Mouse (Mus musculus): ENCODE results near the gene Smarcc1.
A peak's percentile ranks its signal among the peaks of the same experiment; 100 is the strongest.
"Not testable (repeated sequence)": the region's sequence is repeated elsewhere in the genome, so short reads cannot be mapped to it uniquely, and the experiment has no call there.

Gene Smarcc1

GRCm38 (mm10) chr9:110116977-110117778, at the start of gene Smarcc1:
Gene Smarcc1, plus strand, starts transcription at chr9:110117708.
- DNase-seq: peak; percentile 93

- no peak for DNase-seq
Measured at GRCm38 (mm10) chr9:110068745-110069144, 48.8 kb upstream of the Smarcc1 start.

- peak; percentile 30 for DNase-seq
Measured at GRCm38 (mm10) chr9:110070358-110070757, 47.1 kb upstream of the Smarcc1 start.

- DNase-seq: no peak
Measured at GRCm38 (mm10) chr9:110071011-110071410, 46.5 kb upstream of the Smarcc1 start.

- DNase-seq: peak; percentile 80
Measured at GRCm38 (mm10) chr9:110071843-110072242, 45.7 kb upstream of the Smarcc1 start.

GRCm38 (mm10) chr9:110076468-110076867, 41.0 kb upstream of the Smarcc1 start:
- not testable (repeated sequence) for DNase-seq

GRCm38 (mm10) chr9:110081066-110081465, 36.4 kb upstream of the Smarcc1 start:
- no peak for DNase-seq

- peak; percentile 26 for DNase-seq
Measured at GRCm38 (mm10) chr9:110084201-110084964, 33.1 kb upstream of the Smarcc1 start.

- DNase-seq: no peak
Measured at GRCm38 (mm10) chr9:110085693-110086092, 31.8 kb upstream of the Smarcc1 start.

GRCm38 (mm10) chr9:110093303-110093702, 24.2 kb upstream of the Smarcc1 start:
- DNase-seq: no peak

GRCm38 (mm10) chr9:110094761-110095160, 22.7 kb upstream of the Smarcc1 start:
- no peak for DNase-seq

- DNase-seq: no peak
Measured at GRCm38 (mm10) chr9:110097791-110098190, 19.7 kb upstream of the Smarcc1 start.

- peak; percentile 93 for DNase-seq
Measured at GRCm38 (mm10) chr9:110100627-110101600, 16.6 kb upstream of the Smarcc1 start.

- no peak for DNase-seq
Measured at GRCm38 (mm10) chr9:110116353-110116976, 1.0 kb upstream of the Smarcc1 start.

GRCm38 (mm10) chr9:110117779-110118139, 251 bp downstream of the Smarcc1 start, which contains the start of gene Dhx30:
Gene Dhx30, minus strand, starts transcription at chr9:110117830.
- no peak for DNase-seq

GRCm38 (mm10) chr9:110118249-110118648, 741 bp downstream of the Smarcc1 start:
- no peak for DNase-seq

GRCm38 (mm10) chr9:110121424-110121823, 3.9 kb downstream of the Smarcc1 start:
- no peak for DNase-seq

GRCm38 (mm10) chr9:110123322-110123721, 5.8 kb downstream of the Smarcc1 start:
- no peak for DNase-seq

GRCm38 (mm10) chr9:110124008-110124540, 6.6 kb downstream of the Smarcc1 start:
- not testable (repeated sequence) for DNase-seq

GRCm38 (mm10) chr9:110130896-110131524, 13.5 kb downstream of the Smarcc1 start:
- DNase-seq: no peak

- DNase-seq: peak; percentile 100
Measured at GRCm38 (mm10) chr9:110131525-110132197, 14.2 kb downstream of the Smarcc1 start.

Measured in kidney, postnatal 14 days (tissue).